Comparison of ENCODE assay signal across 8 mouse cellular contexts in the genomic region with DNA sequence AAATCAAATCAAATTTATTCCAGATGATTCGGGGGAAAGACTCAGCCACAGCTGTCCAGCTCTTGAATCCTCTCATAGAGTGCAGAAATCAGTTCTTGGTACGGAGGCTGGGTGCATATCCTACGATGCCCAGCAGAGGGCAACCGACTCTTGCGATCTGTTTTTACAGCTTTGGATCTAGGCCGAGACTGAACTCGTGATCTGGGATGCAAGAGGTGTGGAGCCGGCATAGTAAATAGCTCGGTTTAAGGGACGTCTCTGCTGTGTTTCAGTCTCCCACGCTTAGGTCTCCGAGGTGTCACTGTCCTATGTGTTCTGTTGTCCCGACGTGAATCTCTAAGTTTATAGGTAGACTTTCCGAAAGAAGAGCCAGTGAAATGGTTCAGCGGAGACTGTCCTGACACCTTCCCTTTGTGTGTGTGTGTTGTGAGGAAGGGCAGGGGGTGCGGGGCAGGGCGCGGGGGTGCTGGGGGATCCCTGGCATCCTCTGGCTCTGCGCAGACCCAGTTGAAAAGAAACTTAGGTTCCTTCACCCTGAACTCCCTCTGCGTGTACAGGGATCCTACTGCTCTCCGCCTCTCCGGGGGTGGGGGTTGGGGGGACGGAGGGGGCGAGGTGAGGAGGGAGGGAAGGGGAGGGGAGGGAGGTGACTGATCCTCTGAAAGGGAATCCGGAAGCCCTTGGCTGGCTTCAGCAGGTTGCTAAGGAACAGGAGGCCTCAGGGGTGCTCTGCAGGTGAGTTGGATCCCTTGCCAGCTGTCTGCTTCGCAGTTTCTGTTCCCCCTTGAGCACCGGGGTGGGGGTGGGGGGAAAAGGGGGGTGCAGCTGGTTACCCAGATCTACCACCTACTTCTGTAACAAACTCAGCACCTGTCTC. TPM values are rescaled to one million over a fixed set of nuclear protein-coding genes. Genes with fewer than 3 reads are reported as not detected.
A peak's percentile ranks its signal among the peaks of the same experiment; 100 is the strongest.
DNase-seq lines count a peak whose midpoint lies in the region; ATAC-seq and TF ChIP-seq lines count a peak whose summit lies in the region.

No protein-coding gene starts in this region.

- no peaks in the 10 kb centered on the region for H3K36me3 ChIP-seq in MEL (ENCODE audit: control insufficient read depth in 1 of 2, insufficient read depth in 2 of 2, low read length in 2 of 2)
- H3K36me3 ChIP-seq in forebrain, postnatal 0 days (ENCODE audit: insufficient read depth) = no peaks in the 10 kb centered on the region
- H3K36me3 ChIP-seq in lung, embryonic 15.5 days = no peaks in the 10 kb centered on the region

- no peak overlapping the region for H3K27ac ChIP-seq in MEL (ENCODE audit: control insufficient read depth, low read depth, low read length)
- no peak overlapping the region for H3K27ac ChIP-seq in forebrain, postnatal 0 days (ENCODE audit: low read depth, low read length)
- peak overlapping the region; percentile 69 for H3K27ac ChIP-seq in layer of hippocampus, adult 2 months
- no peak overlapping the region for H3K27ac ChIP-seq in lung, embryonic 15.5 days

- no peak for TF ChIP-seq POLR2A in MEL (IDR thresholded peaks at IDR 0.05; ENCODE audit: control insufficient read depth in 1 of 2, insufficient read depth in 1 of 2, low read depth in 1 of 2, low read length in 2 of 2, poor library complexity in 1 of 2)

- WGBS in forebrain, postnatal 0 days = 2% methylated on average over 27 of the region's 28 CpGs
- 4% methylated on average over 27 of the region's 28 CpGs for WGBS in lung, embryonic 15.5 days

- no peaks in the 10 kb centered on the region for H3K79me2 ChIP-seq in MEL (ENCODE audit: control insufficient read depth, insufficient read depth, low read length, poor library complexity)

- no peak overlapping the region for H3K9ac ChIP-seq in MEL (ENCODE audit: control insufficient read depth, low read depth, low read length, poor library complexity, severe bottlenecking)
- no peak overlapping the region for H3K9ac ChIP-seq in forebrain, postnatal 0 days
- H3K9ac ChIP-seq in lung, embryonic 15.5 days = no peak overlapping the region

- H3K4me1 ChIP-seq in MEL (ENCODE audit: control insufficient read depth in 1 of 2, insufficient read depth in 2 of 2, low read length in 2 of 2) = no peaks in the 10 kb centered on the region
- no peaks in the 10 kb centered on the region for H3K4me1 ChIP-seq in forebrain, postnatal 0 days (ENCODE audit: insufficient read depth)
- H3K4me1 ChIP-seq in lung, embryonic 15.5 days = no peaks in the 10 kb centered on the region

- H3K27me3 ChIP-seq in MEL (ENCODE audit: control insufficient read depth in 1 of 2, insufficient read depth in 2 of 2, low read length in 2 of 2) = peaks cover 0 to 2% of the 10 kb centered on the region in 2 experiments; a peak in 1 of 4 replicates
- H3K27me3 ChIP-seq in forebrain, postnatal 0 days (ENCODE audit: insufficient read depth, low read length) = no peaks in the 10 kb centered on the region
- H3K27me3 ChIP-seq in lung, embryonic 15.5 days = no peaks in the 10 kb centered on the region

- peak overlapping the region; percentile 55 for H3K4me2 ChIP-seq in forebrain, postnatal 0 days (ENCODE audit: low read depth)
- H3K4me2 ChIP-seq in lung, embryonic 15.5 days = peak overlapping the region; percentile 56

- peak; percentile 88 for DNase-seq in MEL (ENCODE audit: low read depth, low spot score)
- peak; percentile 74 to 80 for DNase-seq in cerebellum, adult 18-20 months
- peak; percentile 94 for DNase-seq in forebrain, postnatal 0 days
- peak; percentile 86 for DNase-seq in heart, postnatal 4 days
- peak; percentile 76 to 86 for DNase-seq in layer of hippocampus, adult 2 months (ENCODE audit: low spot score in 2 of 2)
- peak; percentile 55 for DNase-seq in ovary, postnatal 10 days (ENCODE audit: low spot score)
- DNase-seq in thymus, postnatal 10 days (ENCODE audit: low spot score in 2 of 2) = peak; percentile 83 to 85

- peak; percentile 97 for TF ChIP-seq RAD21 in MEL (IDR thresholded peaks at IDR 0.05; ENCODE audit: low read depth, low read length)

- peak; percentile 71 for ATAC-seq in forebrain, postnatal 0 days
- ATAC-seq in lung, embryonic 15.5 days (ENCODE audit: borderline replicate concordance, extremely low read depth, low FRiP score, low TSS enrichment) = peak; percentile 66; the same call in 1 of the 2 replicates

- peak; percentile 90 to 99 (median 94) for TF ChIP-seq CTCF in MEL (IDR thresholded peaks at IDR 0.05 in 2 of 3, conservative IDR thresholded peaks at IDR 0.05 in 1 of 3; ENCODE audit: control insufficient read depth in 1 of 3, insufficient read depth in 1 of 3, low read depth in 2 of 3, low read length in 3 of 3, poor library complexity in 1 of 3, severe bottlenecking in 1 of 3)
- peak; percentile 95 for TF ChIP-seq CTCF in forebrain, postnatal 0 days (IDR thresholded peaks at IDR 0.05; ENCODE audit: low read depth)
- peak; percentile 98 for TF ChIP-seq CTCF in layer of hippocampus, adult 2 months (conservative IDR thresholded peaks at IDR 0.05)

- H3K9me3 ChIP-seq in MEL (replicated peaks; ENCODE audit: insufficient read depth, low read length) = no peaks in the 10 kb centered on the region
- H3K9me3 ChIP-seq in forebrain, postnatal 0 days (ENCODE audit: low read length) = no peaks in the 10 kb centered on the region
- no peaks in the 10 kb centered on the region for H3K9me3 ChIP-seq in lung, embryonic 15.5 days

- no peak for TF ChIP-seq EP300 in MEL (IDR thresholded peaks at IDR 0.05; ENCODE audit: low read depth in 1 of 2, low read length in 2 of 2)

- no peak overlapping the region for H3K4me3 ChIP-seq in MEL (ENCODE audit: control insufficient read depth in 1 of 2, insufficient read depth in 1 of 2, low read depth in 2 of 2, low read length in 2 of 2)
- peak overlapping the region; percentile 20 for H3K4me3 ChIP-seq in forebrain, postnatal 0 days (ENCODE audit: low read depth, low read length)
- peak overlapping the region; percentile 47 for H3K4me3 ChIP-seq in layer of hippocampus, adult 2 months
- peak overlapping the region; percentile 25 for H3K4me3 ChIP-seq in lung, embryonic 15.5 days

TF ChIP-seq in MEL, 35 proteins besides CTCF, POLR2A, EP300 and RAD21 (continues in another document):
- peak; percentile 96 for TF ChIP-seq ZC3H11A (IDR thresholded peaks at IDR 0.05; ENCODE audit: low read depth, low read length)
- TF ChIP-seq TAL1 (IDR thresholded peaks at IDR 0.05; ENCODE audit: low read length) = no peak
- TF ChIP-seq ETS1 (IDR thresholded peaks at IDR 0.05; ENCODE audit: low read depth, low read length) = no peak
- peak; percentile 99 for TF ChIP-seq SMC3 (IDR thresholded peaks at IDR 0.05; ENCODE audit: low read depth, low read length)
- TF ChIP-seq USF1 (IDR thresholded peaks at IDR 0.05; ENCODE audit: low read depth, low read length) = peak; percentile 70
- TF ChIP-seq BHLHE40 (IDR thresholded peaks at IDR 0.05; ENCODE audit: borderline replicate concordance, low read depth, low read length) = no peak

RNA-seq across cellular contexts. Expression of a gene that starts 32.6 kb away (rescaled TPM):
- total RNA-seq in MEL (2012; rRNA removed) = 434 and 453 TPM in 2 replicates
- polyA plus RNA-seq in MEL (2012; ENCODE audit: insufficient read depth in 1 of 2, insufficient read length in 2 of 2, low read depth in 1 of 2, low replicate concordance in 2 of 2, missing spikeins in 1 of 2) = 1,000 to 10,000 TPM in 1 of 2 experiments, 100 to 1,000 TPM in 1; 257 to 1,128 TPM
- total RNA-seq in forebrain, postnatal 0 days (2014; rRNA removed) = 249 and 262 TPM in 2 replicates
- 477 and 486 TPM in 2 replicates for polyA plus RNA-seq in forebrain, postnatal 0 days (2015; fragmentation: Nextera tagmentation; extraction: Ambion mirVana)
- total RNA-seq in heart, postnatal 4 days (2021) = 100 to 1,000 TPM; 269 to 299 TPM
- total RNA-seq in layer of hippocampus, adult 2 months (2021) = 100 to 1,000 TPM; 163 to 180 TPM
- polyA plus RNA-seq in lung, embryonic 15.5 days (2015; fragmentation: Nextera tagmentation; extraction: Ambion mirVana) = 857 and 876 TPM in 2 replicates

RNA-seq across cellular contexts. Expression of a gene that starts 33.1 kb away (rescaled TPM):
- total RNA-seq in MEL (2012; rRNA removed) = not detected in 2 replicates
- polyA plus RNA-seq in MEL (2012; ENCODE audit: insufficient read depth in 1 of 2, insufficient read length in 2 of 2, low read depth in 1 of 2, low replicate concordance in 2 of 2, missing spikeins in 1 of 2) = not detected
- total RNA-seq in forebrain, postnatal 0 days (2014; rRNA removed) = 88.5 and 95.4 TPM in 2 replicates
- 27.0 and 31.0 TPM in 2 replicates for polyA plus RNA-seq in forebrain, postnatal 0 days (2015; fragmentation: Nextera tagmentation; extraction: Ambion mirVana)
- total RNA-seq in heart, postnatal 4 days (2021) = 1 to 10 TPM in 1 of 2 experiments, under 1 TPM in 1; 0.93 to 1.2 TPM
- 10 to 100 TPM; 51.0 to 51.2 TPM for total RNA-seq in layer of hippocampus, adult 2 months (2021)
- 0.35 and 0.69 TPM in 2 replicates for polyA plus RNA-seq in lung, embryonic 15.5 days (2015; fragmentation: Nextera tagmentation; extraction: Ambion mirVana)

RNA-seq across cellular contexts. Expression of a gene that starts 33.3 kb away (rescaled TPM):
- 25.7 and 36.3 TPM in 2 replicates for total RNA-seq in MEL (2012; rRNA removed)
- polyA plus RNA-seq in MEL (2012; ENCODE audit: insufficient read depth in 1 of 2, insufficient read length in 2 of 2, low read depth in 1 of 2, low replicate concordance in 2 of 2, missing spikeins in 1 of 2) = 10 to 100 TPM in 1 of 2 experiments, not detected in 1; 25.4 TPM
- total RNA-seq in forebrain, postnatal 0 days (2014; rRNA removed) = 29.9 and 38.2 TPM in 2 replicates
- polyA plus RNA-seq in forebrain, postnatal 0 days (2015; fragmentation: Nextera tagmentation; extraction: Ambion mirVana) = 46.8 and 52.4 TPM in 2 replicates
- total RNA-seq in heart, postnatal 4 days (2021) = 10 to 100 TPM; 26.9 to 35.6 TPM
- total RNA-seq in layer of hippocampus, adult 2 months (2021) = 10 to 100 TPM; 41.0 to 41.6 TPM
- polyA plus RNA-seq in lung, embryonic 15.5 days (2015; fragmentation: Nextera tagmentation; extraction: Ambion mirVana) = 30.3 and 30.5 TPM in 2 replicates

RNA-seq across cellular contexts. Expression of a gene that starts 42.3 kb away (rescaled TPM):
- 159 and 175 TPM in 2 replicates for total RNA-seq in MEL (2012; rRNA removed)
- polyA plus RNA-seq in MEL (2012; ENCODE audit: insufficient read depth in 1 of 2, insufficient read length in 2 of 2, low read depth in 1 of 2, low replicate concordance in 2 of 2, missing spikeins in 1 of 2) = 100 to 1,000 TPM in 1 of 2 experiments, not detected in 1; 192 TPM
- total RNA-seq in forebrain, postnatal 0 days (2014; rRNA removed) = 41.4 and 55.9 TPM in 2 replicates
- 48.1 and 50.1 TPM in 2 replicates for polyA plus RNA-seq in forebrain, postnatal 0 days (2015; fragmentation: Nextera tagmentation; extraction: Ambion mirVana)
- total RNA-seq in heart, postnatal 4 days (2021) = 10 to 100 TPM; 41.2 to 43.3 TPM
- 10 to 100 TPM; 26.2 to 32.2 TPM for total RNA-seq in layer of hippocampus, adult 2 months (2021)
- polyA plus RNA-seq in lung, embryonic 15.5 days (2015; fragmentation: Nextera tagmentation; extraction: Ambion mirVana) = 64.2 and 65.7 TPM in 2 replicates

RNA-seq across cellular contexts. Expression of a gene that starts 42.4 kb away (rescaled TPM):
- total RNA-seq in MEL (2012; rRNA removed) = 63.9 and 69.9 TPM in 2 replicates
- 10 to 100 TPM in 1 of 2 experiments, not detected in 1; 58.5 TPM for polyA plus RNA-seq in MEL (2012; ENCODE audit: insufficient read depth in 1 of 2, insufficient read length in 2 of 2, low read depth in 1 of 2, low replicate concordance in 2 of 2, missing spikeins in 1 of 2)
- total RNA-seq in forebrain, postnatal 0 days (2014; rRNA removed) = 40.3 and 55.4 TPM in 2 replicates
- 54.2 and 69.3 TPM in 2 replicates for polyA plus RNA-seq in forebrain, postnatal 0 days (2015; fragmentation: Nextera tagmentation; extraction: Ambion mirVana)
- total RNA-seq in heart, postnatal 4 days (2021) = 10 to 100 TPM; 31.0 to 32.2 TPM
- 10 to 100 TPM; 23.0 to 26.8 TPM for total RNA-seq in layer of hippocampus, adult 2 months (2021)
- 61.3 and 61.9 TPM in 2 replicates for polyA plus RNA-seq in lung, embryonic 15.5 days (2015; fragmentation: Nextera tagmentation; extraction: Ambion mirVana)

Comparison
In these comparisons a context has a peak if more than half of its experiments do, and no peak if none do; other contexts are left out.
1. H3K4me3 ChIP-seq: peak in forebrain, postnatal 0 days (single experiment), layer of hippocampus, adult 2 months (single experiment) and lung, embryonic 15.5 days (single experiment); none in MEL (0 of 2).
2. RNA of a gene that starts 33.1 kb away (total RNA-seq): 88.5 to 95.4 TPM in forebrain, postnatal 0 days and 51.0 to 51.2 TPM in layer of hippocampus, adult 2 months; 0.93 to 1.2 TPM in heart, postnatal 4 days and not detected in MEL; every median in the first group is over 10 times any median in the second.
3. Peak in every context shown above with its lines, with median percentiles within 50 percentile points of each other: DNase-seq and CTCF ChIP-seq.